Mouse (Mus musculus): ENCODE results near the gene Prr12. TPM values are rescaled to one million over a fixed set of nuclear protein-coding genes. Genes with fewer than 3 reads are reported as not detected.

Gene Prr12
- polyA plus RNA-seq, 1 experiment from 2014 or later = 1.7 TPM

GRCm38 (mm10) chr7:44983085-44983484 lies 69.6 kb downstream of the Prr12 start:
- TF ChIP-seq EP300 (IDR thresholded peaks at IDR 0.05; ENCODE audit: low read depth) = no peak
- peak; percentile 98 for TF ChIP-seq CTCF (IDR thresholded peaks at IDR 0.05; ENCODE audit: low read depth)
- Histone ChIP-seq H3K36me3 (replicated peaks; ENCODE audit: insufficient read depth, low read length) (peaks cover 30% of the 10 kb centered on the region), H3K9ac (replicated peaks) (no peak overlapping the region), H3K27ac (ENCODE audit: low read depth) (0 out of 2 replicates have a peak overlapping the region, but pooled peaks have one; percentile 11), H3K4me2 (ENCODE audit: low read depth, low read length) (no peak overlapping the region), H3K27me3 (ENCODE audit: insufficient read depth, low read length) (no peaks in the 10 kb centered on the region), H3K4me1 (ENCODE audit: insufficient read depth) (peaks cover 11% of the 10 kb centered on the region), H3K4me3 (ENCODE audit: low read depth, low read length) (no peak overlapping the region), H3K9me3 (ENCODE audit: low read length) (no peaks in the 10 kb centered on the region)
- WGBS (ENCODE audit: insufficient replicate concordance) = 23% methylated on average over 6 of the region's 6 CpGs
- DNase-seq (peak; percentile 91), ATAC-seq (no peak)

GRCm38 (mm10) chr7:44981539-44981938 lies 71.1 kb downstream of the Prr12 start:
- Histone ChIP-seq H3K36me3 (replicated peaks; ENCODE audit: insufficient read depth, low read length) (peaks cover 36% of the 10 kb centered on the region), H3K4me2 (ENCODE audit: low read depth, low read length) (no peak overlapping the region), H3K4me3 (ENCODE audit: low read depth, low read length) (no peak overlapping the region), H3K27me3 (ENCODE audit: insufficient read depth, low read length) (no peaks in the 10 kb centered on the region), H3K4me1 (ENCODE audit: insufficient read depth) (peaks cover 3% of the 10 kb centered on the region), H3K9me3 (ENCODE audit: low read length) (no peaks in the 10 kb centered on the region), H3K9ac (replicated peaks) (no peak overlapping the region), H3K27ac (ENCODE audit: low read depth) (no peak overlapping the region)
- no peak for DNase-seq
- WGBS (ENCODE audit: insufficient replicate concordance) = 91% methylated on average over 8 of the region's 8 CpGs
- no peak for ATAC-seq
- TF ChIP-seq EP300 (IDR thresholded peaks at IDR 0.05; ENCODE audit: low read depth) = no peak

- Histone ChIP-seq H3K9me3 (ENCODE audit: low read length) (no peaks in the 10 kb centered on the region), H3K27me3 (ENCODE audit: insufficient read depth, low read length) (no peaks in the 10 kb centered on the region), H3K9ac (replicated peaks) (no peak overlapping the region), H3K27ac (ENCODE audit: low read depth) (no peak overlapping the region), H3K4me1 (ENCODE audit: insufficient read depth) (peaks cover 8% of the 10 kb centered on the region), H3K4me2 (ENCODE audit: low read depth, low read length) (no peak overlapping the region), H3K36me3 (replicated peaks; ENCODE audit: insufficient read depth, low read length) (peaks cover 37% of the 10 kb centered on the region), H3K4me3 (ENCODE audit: low read depth, low read length) (no peak overlapping the region)
- TF ChIP-seq CTCF (IDR thresholded peaks at IDR 0.05; ENCODE audit: low read depth) (peak; percentile 16; the same call in 1 of the 2 replicates), EP300 (IDR thresholded peaks at IDR 0.05; ENCODE audit: low read depth) (no peak)
- ATAC-seq (no peak), DNase-seq (no peak)
- 83% methylated on average over 3 of the region's 3 CpGs for WGBS (ENCODE audit: insufficient replicate concordance)
Observed at GRCm38 (mm10) chr7:44978300-44978699, 74.4 kb downstream of the Prr12 start.

Small RNA genes within 50 kb of the gene (microRNA-seq; reads per million reads assigned to microRNA genes)
- not detected for gene Mir7054

Other genes with a start within 250 kb of the Prr12 start
- 19.6 and 21.4 TPM in 2 replicates for gene Nup62, start 236.8 kb downstream of the Prr12 start, polyA plus RNA-seq (2015; fragmentation: Nextera tagmentation; extraction: Ambion mirVana)
- 0.83 and 1.0 TPM in 2 replicates for gene Il4i1, start 236.5 kb downstream of the Prr12 start, polyA plus RNA-seq (2015; fragmentation: Nextera tagmentation; extraction: Ambion mirVana)
- gene Atf5, start 236.2 kb downstream of the Prr12 start, polyA plus RNA-seq (2015; fragmentation: Nextera tagmentation; extraction: Ambion mirVana) = 66.6 and 72.5 TPM in 2 replicates
- 36.9 and 38.6 TPM in 2 replicates for gene Akt1s1, start 203.9 kb downstream of the Prr12 start, polyA plus RNA-seq (2015; fragmentation: Nextera tagmentation; extraction: Ambion mirVana)
- gene Tbc1d17, start 203.8 kb downstream of the Prr12 start, polyA plus RNA-seq (2015; fragmentation: Nextera tagmentation; extraction: Ambion mirVana) = 28.2 and 30.5 TPM in 2 replicates
- 25.6 and 27.9 TPM in 2 replicates for gene Pnkp, start 195.7 kb downstream of the Prr12 start, polyA plus RNA-seq (2015; fragmentation: Nextera tagmentation; extraction: Ambion mirVana)
- gene Ptov1, start 183.1 kb downstream of the Prr12 start, polyA plus RNA-seq (2015; fragmentation: Nextera tagmentation; extraction: Ambion mirVana) = 43.5 and 49.8 TPM in 2 replicates
- 35.6 and 37.7 TPM in 2 replicates for gene Med25, start 160.2 kb downstream of the Prr12 start, polyA plus RNA-seq (2015; fragmentation: Nextera tagmentation; extraction: Ambion mirVana)
- gene Fuz, start 156.8 kb downstream of the Prr12 start, polyA plus RNA-seq (2015; fragmentation: Nextera tagmentation; extraction: Ambion mirVana) = 4.1 and 4.4 TPM in 2 replicates
- gene Ap2a1, start 123.4 kb downstream of the Prr12 start, polyA plus RNA-seq (2015; fragmentation: Nextera tagmentation; extraction: Ambion mirVana) = 25.6 and 29.5 TPM in 2 replicates
- 0.06 TPM in 1 of 2 replicates, not detected in the other for gene Tsks, start 109.7 kb downstream of the Prr12 start, polyA plus RNA-seq (2015; fragmentation: Nextera tagmentation; extraction: Ambion mirVana)
- 0.98 and 1.1 TPM in 2 replicates for gene Cpt1c, start 78.0 kb downstream of the Prr12 start, polyA plus RNA-seq (2015; fragmentation: Nextera tagmentation; extraction: Ambion mirVana)
- 73.2 and 76.8 TPM in 2 replicates for gene Prmt1, start 66.3 kb downstream of the Prr12 start, polyA plus RNA-seq (2015; fragmentation: Nextera tagmentation; extraction: Ambion mirVana)
- gene Irf3, start 55.2 kb downstream of the Prr12 start, polyA plus RNA-seq (2015; fragmentation: Nextera tagmentation; extraction: Ambion mirVana) = 35.9 and 38.0 TPM in 2 replicates
- 11.7 and 13.1 TPM in 2 replicates for gene Bcl2l12, start 54.2 kb downstream of the Prr12 start, polyA plus RNA-seq (2015; fragmentation: Nextera tagmentation; extraction: Ambion mirVana)
- 7.5 and 8.1 TPM in 2 replicates for gene Scaf1, start 36.5 kb downstream of the Prr12 start, polyA plus RNA-seq (2015; fragmentation: Nextera tagmentation; extraction: Ambion mirVana)
- gene Rras, start 34.9 kb downstream of the Prr12 start, polyA plus RNA-seq (2015; fragmentation: Nextera tagmentation; extraction: Ambion mirVana) = 25.4 and 31.4 TPM in 2 replicates
- gene Nosip, start 9.5 kb upstream of the Prr12 start, polyA plus RNA-seq (2015; fragmentation: Nextera tagmentation; extraction: Ambion mirVana) = 22.2 and 22.6 TPM in 2 replicates
- 19.7 and 20.4 TPM in 2 replicates for gene Prrg2, start 9.8 kb upstream of the Prr12 start, polyA plus RNA-seq (2015; fragmentation: Nextera tagmentation; extraction: Ambion mirVana)
- gene Rcn3, start 39.3 kb upstream of the Prr12 start, polyA plus RNA-seq (2015; fragmentation: Nextera tagmentation; extraction: Ambion mirVana) = 17.1 and 17.9 TPM in 2 replicates
- 150 and 154 TPM in 2 replicates for gene Fcgrt, start 51.0 kb upstream of the Prr12 start, polyA plus RNA-seq (2015; fragmentation: Nextera tagmentation; extraction: Ambion mirVana)
- 681 and 696 TPM in 2 replicates for gene Rps11, start 71.6 kb upstream of the Prr12 start, polyA plus RNA-seq (2015; fragmentation: Nextera tagmentation; extraction: Ambion mirVana)
- 938 and 993 TPM in 2 replicates for gene Rpl13a, start 75.9 kb upstream of the Prr12 start, polyA plus RNA-seq (2015; fragmentation: Nextera tagmentation; extraction: Ambion mirVana)
- gene Gm45713, start 83.3 kb upstream of the Prr12 start, polyA plus RNA-seq (2015; fragmentation: Nextera tagmentation; extraction: Ambion mirVana) = 0.27 and 0.70 TPM in 2 replicates
- 2.0 and 2.3 TPM in 2 replicates for gene Flt3l, start 83.6 kb upstream of the Prr12 start, polyA plus RNA-seq (2015; fragmentation: Nextera tagmentation; extraction: Ambion mirVana)
- 37.6 and 37.8 TPM in 2 replicates for gene Pih1d1, start 101.4 kb upstream of the Prr12 start, polyA plus RNA-seq (2015; fragmentation: Nextera tagmentation; extraction: Ambion mirVana)
- gene Aldh16a1, start 101.7 kb upstream of the Prr12 start, polyA plus RNA-seq (2015; fragmentation: Nextera tagmentation; extraction: Ambion mirVana) = 26.8 and 29.6 TPM in 2 replicates
- gene Slc17a7, start 111.1 kb upstream of the Prr12 start, polyA plus RNA-seq (2015; fragmentation: Nextera tagmentation; extraction: Ambion mirVana) = not detected in 2 replicates
- not detected in 2 replicates for gene Gfy, start 126.7 kb upstream of the Prr12 start, polyA plus RNA-seq (2015; fragmentation: Nextera tagmentation; extraction: Ambion mirVana)
- gene Pth2, start 128.1 kb upstream of the Prr12 start, polyA plus RNA-seq (2015; fragmentation: Nextera tagmentation; extraction: Ambion mirVana) = not detected in 2 replicates
- gene Ccdc155, start 152.0 kb upstream of the Prr12 start, polyA plus RNA-seq (2015; fragmentation: Nextera tagmentation; extraction: Ambion mirVana) = 0.06 TPM in 1 of 2 replicates, not detected in the other
- gene Dkkl1, start 159.3 kb upstream of the Prr12 start, polyA plus RNA-seq (2015; fragmentation: Nextera tagmentation; extraction: Ambion mirVana) = 0.95 and 1.5 TPM in 2 replicates
- 15.5 and 20.2 TPM in 2 replicates for gene Tead2, start 162.9 kb upstream of the Prr12 start, polyA plus RNA-seq (2015; fragmentation: Nextera tagmentation; extraction: Ambion mirVana)
- gene Cd37, start 186.2 kb upstream of the Prr12 start, polyA plus RNA-seq (2015; fragmentation: Nextera tagmentation; extraction: Ambion mirVana) = 29.8 and 31.8 TPM in 2 replicates
- gene Slc6a16, start 188.2 kb upstream of the Prr12 start, polyA plus RNA-seq (2015; fragmentation: Nextera tagmentation; extraction: Ambion mirVana) = 0.46 and 0.49 TPM in 2 replicates
- 0.32 and 0.43 TPM in 2 replicates for gene Slc6a21, start 224.6 kb upstream of the Prr12 start, polyA plus RNA-seq (2015; fragmentation: Nextera tagmentation; extraction: Ambion mirVana)

All from liver, postnatal 0 days (tissue).